Mouse (Mus musculus) lung, adult 2 months (tissue): Measurements from ENCODE around the gene Nemf.

Source experiments
- CTCF ChIP-seq: fragments of 200-500 bp; IDR thresholded peaks from 2 replicates; pipeline ENCODE4 v1.5.1; 2011; ENCODE audit warnings: mild to moderate bottlenecking, low read length, control low read depth; ENCODE audit not compliant: insufficient read depth
- POLR2A ChIP-seq: fragments of 200-500 bp; IDR thresholded peaks from 2 replicates; pipeline ENCODE4 v1.6.1; 2011; ENCODE audit warnings: low read depth, mild to moderate bottlenecking, control low read depth, low read length, borderline replicate concordance; ENCODE audit errors: extremely low read depth

GRCm38 (mm10) chr12:69293815-69294214, 63.1 kb downstream of the Nemf start:
- TF ChIP-seq CTCF (no peak), POLR2A (no peak)
